Mouse (Mus musculus) cortical plate, adult 2 months (tissue): Measurements from ENCODE around the gene Cdh23. TPM values are rescaled to one million over a fixed set of nuclear protein-coding genes. Genes with fewer than 3 reads are reported as not detected.

Experiments
- H3K27ac ChIP-seq: fragments of 200-500 bp; 2 replicates; pipeline ENCODE4 v1.5.1; 2012; ENCODE audit warnings: low read length, control low read depth, inconsistent platforms; ENCODE audit not compliant: insufficient read depth
- H3K4me1 ChIP-seq: fragments of 200-500 bp; 2 replicates; pipeline ENCODE4 v1.6.1; 2011; ENCODE audit warnings: low read length; ENCODE audit not compliant: control insufficient read depth, insufficient read depth
- H3K4me3 ChIP-seq: fragments of 200-500 bp; 2 replicates; pipeline ENCODE4 v1.5.1; 2011; ENCODE audit warnings: mild to moderate bottlenecking, low read length, control low read depth; ENCODE audit not compliant: insufficient read depth
- CTCF ChIP-seq: fragments of 200-500 bp; IDR thresholded peaks from 2 replicates; pipeline ENCODE4 v1.5.1; 2011; ENCODE audit warnings: mild to moderate bottlenecking, control low read depth, low read length; ENCODE audit not compliant: insufficient read depth; ENCODE audit errors: extremely low read depth
- POLR2A ChIP-seq: fragments of 200-500 bp; IDR thresholded peaks from 2 replicates; pipeline ENCODE4 v1.6.1; 2011; ENCODE audit warnings: mild to moderate bottlenecking, low read length, control low read depth; ENCODE audit not compliant: insufficient read depth; ENCODE audit errors: extremely low read depth
- polyA plus RNA-seq: library from polyadenylated mRNA; depleted of rRNA; stranded (reverse); fragments of >200 nt; gene quantifications from 2 replicates; pipeline ENCODE4 v1.2.3, GENCODE M21; 2012

Gene Cdh23
- polyA plus RNA-seq, 1 experiment = 0.46 TPM

DNA sequence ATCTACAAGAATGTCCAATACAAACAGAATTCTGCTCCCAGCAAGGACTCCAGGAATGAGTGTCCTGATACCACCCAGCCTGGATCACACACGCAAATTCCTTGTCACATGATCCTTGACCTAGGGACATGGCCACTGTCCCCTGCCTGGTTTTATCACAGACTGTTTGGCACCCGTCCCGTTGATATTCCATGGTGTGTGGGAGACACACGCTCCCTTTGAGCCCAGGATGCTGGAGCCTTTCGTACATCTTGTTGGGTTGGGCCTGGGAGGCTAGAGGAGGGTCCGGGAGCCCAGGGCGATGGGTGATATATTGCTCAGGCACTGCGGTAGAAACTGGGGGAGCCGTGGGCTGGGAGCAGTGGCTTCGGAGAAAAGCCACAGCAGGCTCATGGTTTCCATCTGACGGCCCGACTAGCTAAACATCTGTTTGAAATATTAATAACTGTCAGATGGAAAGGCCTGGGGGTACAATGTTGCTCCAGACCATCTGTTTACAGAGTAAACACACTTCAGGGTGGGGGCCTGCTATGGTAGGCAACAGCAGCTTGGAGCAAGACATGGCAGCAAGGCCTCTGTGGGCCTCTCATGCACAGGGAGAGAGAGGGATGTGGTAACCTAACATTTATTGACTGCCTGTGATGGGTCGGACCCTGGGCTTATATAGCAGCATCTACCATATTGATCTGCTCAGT, 232.2 kb downstream of the Cdh23 start:
- no peak overlapping the region for H3K27ac ChIP-seq
- H3K4me3 ChIP-seq = no peak overlapping the region
- H3K4me1 ChIP-seq = no peaks in the 10 kb centered on the region
- no peak for TF ChIP-seq POLR2A
- no peak for TF ChIP-seq CTCF

DNA sequence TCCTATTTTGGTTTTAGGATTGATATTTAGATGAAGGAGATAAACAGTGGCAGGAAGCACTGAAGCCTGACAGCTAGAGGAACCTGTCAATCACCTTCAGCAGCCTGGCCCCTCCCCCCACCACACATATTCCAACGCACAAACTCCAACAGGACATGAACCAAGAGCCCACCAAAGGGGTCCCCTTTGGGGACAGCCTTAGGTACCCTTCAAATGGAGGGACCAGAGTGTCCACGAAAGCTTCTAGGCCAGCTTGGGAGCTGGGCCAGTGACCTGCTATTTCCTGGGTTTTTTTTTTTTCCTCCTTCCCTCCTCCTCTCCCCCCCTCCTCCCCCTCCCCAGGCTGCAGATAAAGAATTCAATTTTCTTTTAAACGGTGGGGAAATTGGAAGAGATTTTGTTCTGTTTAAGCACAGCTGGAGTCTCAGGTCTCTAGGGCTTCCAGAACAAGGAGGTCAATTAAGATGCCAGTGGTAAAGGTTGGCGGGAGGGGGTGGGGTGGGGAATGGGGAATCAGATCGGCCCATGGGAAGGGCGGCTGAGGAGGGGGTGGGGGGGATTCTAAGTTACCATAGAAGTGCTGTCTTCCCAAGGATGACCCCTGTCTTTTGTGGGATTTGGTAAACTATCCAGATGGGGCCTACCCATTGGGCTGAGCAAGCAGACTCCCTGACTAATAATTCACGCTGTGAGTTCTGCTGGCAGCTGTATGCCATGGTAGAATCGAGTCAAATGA, 239.5 kb downstream of the Cdh23 start:
- no peak for TF ChIP-seq CTCF
- no peak for TF ChIP-seq POLR2A
- Histone ChIP-seq H3K4me3 (no peak overlapping the region), H3K4me1 (no peaks in the 10 kb centered on the region), H3K27ac (no peak overlapping the region)

DNA sequence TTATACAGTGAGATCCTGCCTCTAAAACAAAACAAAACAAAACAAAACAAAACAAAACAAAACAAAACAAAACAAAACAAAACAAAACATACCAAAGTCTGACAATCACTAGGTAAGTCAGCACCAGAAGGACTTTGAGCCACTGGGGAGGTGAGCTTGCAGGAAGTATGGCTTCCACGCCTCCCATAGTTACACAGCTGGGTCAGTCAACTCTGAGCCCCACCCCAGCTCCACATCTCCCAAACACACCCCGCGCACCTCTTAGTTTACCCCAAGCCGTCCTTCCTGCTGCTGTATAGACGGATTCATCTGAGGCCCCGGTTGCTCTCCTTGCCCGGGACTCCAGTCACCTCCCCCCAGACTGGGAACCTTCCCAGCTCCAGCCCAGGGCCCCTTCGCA, 241.1 kb downstream of the Cdh23 start:
- Histone ChIP-seq H3K4me3 (no peak overlapping the region), H3K4me1 (no peaks in the 10 kb centered on the region), H3K27ac (no peak overlapping the region)
- no peak for TF ChIP-seq POLR2A
- no peak for TF ChIP-seq CTCF

- Histone ChIP-seq H3K27ac (no peak overlapping the region), H3K4me1 (no peaks in the 10 kb centered on the region), H3K4me3 (no peak overlapping the region)
- TF ChIP-seq POLR2A = no peak
- no peak for TF ChIP-seq CTCF
Observed at GRCm38 (mm10) chr10:60447186-60447585, 249.1 kb downstream of the Cdh23 start.

DNA sequence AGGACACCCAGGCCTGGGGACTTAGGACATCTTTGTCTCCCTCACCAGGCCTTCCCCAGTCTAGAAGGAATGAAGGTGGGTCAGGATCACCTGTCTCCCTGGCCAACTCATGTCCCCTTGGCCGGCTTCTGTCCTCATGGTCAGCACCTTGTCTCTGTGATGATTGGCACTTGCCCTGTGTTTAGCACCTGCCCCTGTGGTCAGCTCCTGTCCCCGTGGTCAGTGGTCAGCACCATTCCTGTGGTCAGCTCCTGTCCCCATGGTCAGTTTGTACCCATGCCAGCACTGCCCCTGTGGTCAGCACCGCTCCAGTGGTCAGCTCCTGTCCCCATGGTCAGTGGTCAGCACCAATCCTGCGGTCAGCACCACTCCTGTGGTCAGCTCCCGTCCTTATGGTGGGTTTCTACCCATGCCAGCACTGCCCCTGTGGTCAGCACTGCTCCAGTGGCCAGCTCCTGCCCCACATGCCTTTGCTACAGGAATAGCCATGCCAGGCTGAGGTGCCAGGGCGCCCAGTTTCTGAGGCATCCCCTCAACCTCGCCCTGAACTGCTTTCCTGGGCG, 251.2 kb downstream of the Cdh23 start:
- TF ChIP-seq CTCF (no peak), POLR2A (no peak)
- H3K27ac ChIP-seq = no peak overlapping the region

GRCm38 (mm10) chr10:60443078-60443477, 253.2 kb downstream of the Cdh23 start:
- no peaks in the 10 kb centered on the region for H3K4me1 ChIP-seq
- H3K4me3 ChIP-seq = no peak overlapping the region
- no peak overlapping the region for H3K27ac ChIP-seq
- TF ChIP-seq POLR2A (no peak), CTCF (no peak)

More for the DNA sequence above, 251.2 kb downstream of the Cdh23 start:
- Histone ChIP-seq H3K4me3 (no peak overlapping the region), H3K4me1 (no peaks in the 10 kb centered on the region)

DNA sequence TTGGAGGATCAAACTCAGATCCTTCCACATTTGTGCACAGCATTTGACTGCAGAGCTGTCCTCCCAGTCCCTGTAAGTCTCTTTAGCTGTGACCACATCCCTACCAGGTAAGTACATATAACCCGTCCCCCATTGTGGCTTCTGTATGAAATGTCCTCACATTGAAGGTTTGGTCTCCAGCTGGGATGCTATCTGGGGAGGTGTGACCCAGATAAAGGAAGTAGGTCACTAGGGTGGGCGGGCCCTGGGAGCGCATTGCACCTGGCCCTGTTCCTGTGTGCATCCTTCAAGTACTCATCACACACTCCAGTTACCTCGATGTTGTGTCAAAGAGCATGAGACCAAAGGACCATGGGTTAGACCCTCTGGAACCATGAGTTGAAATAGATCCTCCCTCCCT, 254.0 kb downstream of the Cdh23 start:
- TF ChIP-seq CTCF = no peak
- TF ChIP-seq POLR2A = no peak
- Histone ChIP-seq H3K4me3 (no peak overlapping the region), H3K27ac (no peak overlapping the region), H3K4me1 (no peaks in the 10 kb centered on the region)

DNA sequence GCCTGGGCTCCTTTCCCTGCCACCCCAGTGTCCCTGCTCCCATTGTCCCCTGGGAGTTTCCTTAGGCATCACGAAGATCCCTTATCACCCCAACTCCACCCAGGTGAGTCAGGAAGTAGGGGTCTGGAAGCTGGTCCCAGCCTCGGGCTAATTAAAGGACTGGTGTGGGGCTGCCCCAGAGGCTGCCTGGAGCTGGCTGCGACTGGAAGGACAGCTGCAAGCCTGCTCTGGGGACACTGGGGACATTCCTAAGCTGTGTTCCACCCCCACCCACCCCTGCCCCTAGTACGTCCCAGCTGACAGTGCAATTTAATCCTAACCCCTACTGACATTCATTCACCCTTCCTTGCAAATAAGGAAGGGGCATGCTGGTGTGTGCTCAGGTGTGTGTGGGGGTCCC, 263.6 kb downstream of the Cdh23 start:
- TF ChIP-seq POLR2A = no peak
- H3K27ac ChIP-seq = no peak overlapping the region
- no peak overlapping the region for H3K4me3 ChIP-seq
- H3K4me1 ChIP-seq = no peaks in the 10 kb centered on the region

GRCm38 (mm10) chr10:60430591-60430990, 265.7 kb downstream of the Cdh23 start:
- TF ChIP-seq POLR2A (no peak), CTCF (no peak)
- no peak overlapping the region for H3K4me3 ChIP-seq
- H3K4me1 ChIP-seq = no peaks in the 10 kb centered on the region
- H3K27ac ChIP-seq = no peak overlapping the region

GRCm38 (mm10) chr10:60430001-60430400, 266.3 kb downstream of the Cdh23 start:
- no peak for TF ChIP-seq CTCF
- no peak for TF ChIP-seq POLR2A
- H3K27ac ChIP-seq = no peak overlapping the region
- no peaks in the 10 kb centered on the region for H3K4me1 ChIP-seq
- H3K4me3 ChIP-seq = no peak overlapping the region
